Mouse (Mus musculus): ENCODE results near the gene Tst. TPM values are rescaled to one million over a fixed set of nuclear protein-coding genes. Genes with fewer than 3 reads are reported as not detected.

The Tst gene
- polyA plus RNA-seq, 1 experiment from 2014 or later: 6.3 TPM

DNA sequence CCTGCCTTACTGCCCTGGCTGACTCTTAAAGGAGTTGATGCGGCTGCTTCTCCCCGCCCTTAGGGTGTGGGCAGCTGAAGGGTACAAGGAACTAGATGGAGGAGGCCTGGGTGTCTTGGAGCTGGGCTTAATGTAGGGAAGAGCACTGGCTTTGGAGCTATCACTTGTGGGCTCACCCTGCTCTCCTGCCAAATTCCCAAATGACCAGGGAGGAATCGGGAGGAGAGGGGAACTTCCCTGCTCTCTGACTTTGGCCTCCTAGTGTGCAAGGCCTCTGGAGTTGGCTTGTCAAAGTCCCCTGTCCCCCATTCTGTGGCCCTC is 23.4 kb upstream of the Tst start:
- ATAC-seq (ENCODE audit: insufficient number of reproducible peaks, insufficient read depth, low FRiP score, low TSS enrichment, low read depth): no peak
- H3K9me3 ChIP-seq: no peaks in the 10 kb centered on the region
- H3K4me3 ChIP-seq (replicated peaks): peak overlapping the region; percentile 65
- peak overlapping the region; percentile 85 for H3K4me2 ChIP-seq
- H3K4me1 ChIP-seq (replicated peaks): peaks cover 20% of the 10 kb centered on the region
- H3K27ac ChIP-seq: peak overlapping the region; percentile 50
- peak overlapping the region; percentile 76 for H3K9ac ChIP-seq (replicated peaks)
- WGBS: 3% methylated on average over 3 of the region's 3 CpGs
- peaks cover 25% of the 10 kb centered on the region for H3K27me3 ChIP-seq
- H3K36me3 ChIP-seq: peaks cover 39% of the 10 kb centered on the region

GRCm38 (mm10) chr15:78428391-78429138 is 22.9 kb upstream of the Tst start, which contains the start of gene Kctd17:
TSS of gene Kctd17 (plus strand) at chr15:78428564.
- Histone ChIP-seq H3K27me3 (peaks cover 27% of the 10 kb centered on the region), H3K27ac (peak within 1 kb of the TSS; percentile 50), H3K4me1 (replicated peaks) (peaks cover 20% of the 10 kb centered on the region), H3K9me3 (no peaks in the 10 kb centered on the region), H3K4me3 (replicated peaks) (peak within 1 kb of the TSS; percentile 65), H3K9ac (replicated peaks) (peak within 1 kb of the TSS; percentile 76), H3K4me2 (peak within 1 kb of the TSS; percentile 85), H3K36me3 (peaks cover 33% of the 10 kb centered on the region)
- ATAC-seq (ENCODE audit: insufficient number of reproducible peaks, insufficient read depth, low FRiP score, low TSS enrichment, low read depth): peak; percentile 82
- WGBS: under 1% methylated on average over 52 of the region's 52 CpGs

- Histone ChIP-seq H3K9me3 (no peaks in the 10 kb centered on the region), H3K4me1 (replicated peaks) (peaks cover 13% of the 10 kb centered on the region), H3K9ac (replicated peaks) (no peak overlapping the region)
Measured at GRCm38 (mm10) chr15:78425230-78425629, 19.5 kb upstream of the Tst start.

GRCm38 (mm10) chr15:78424507-78424906 is 18.8 kb upstream of the Tst start:
- no peaks in the 10 kb centered on the region for H3K9me3 ChIP-seq
- H3K4me1 ChIP-seq (replicated peaks): peaks cover 6% of the 10 kb centered on the region
- H3K27me3 ChIP-seq: peaks cover 28% of the 10 kb centered on the region
- no peak overlapping the region for H3K27ac ChIP-seq
- no peak for ATAC-seq (ENCODE audit: insufficient number of reproducible peaks, insufficient read depth, low FRiP score, low TSS enrichment, low read depth)
- no peak overlapping the region for H3K4me3 ChIP-seq (replicated peaks)
- no peaks in the 10 kb centered on the region for H3K36me3 ChIP-seq
- H3K9ac ChIP-seq (replicated peaks): no peak overlapping the region
- H3K4me2 ChIP-seq: no peak overlapping the region
- 23% methylated on average over 11 of the region's 11 CpGs for WGBS

More at GRCm38 (mm10) chr15:78425230-78425629, 19.5 kb upstream of the Tst start:
- no peak for ATAC-seq (ENCODE audit: insufficient number of reproducible peaks, insufficient read depth, low FRiP score, low TSS enrichment, low read depth)
- no peak overlapping the region for H3K4me3 ChIP-seq (replicated peaks)
- no peak overlapping the region for H3K4me2 ChIP-seq
- peaks cover 2% of the 10 kb centered on the region; the same call in 1 of the 2 replicates for H3K36me3 ChIP-seq
- H3K27me3 ChIP-seq: peaks cover 27% of the 10 kb centered on the region
- WGBS: 61% methylated on average over 4 of the region's 4 CpGs
- H3K27ac ChIP-seq: no peak overlapping the region

DNA sequence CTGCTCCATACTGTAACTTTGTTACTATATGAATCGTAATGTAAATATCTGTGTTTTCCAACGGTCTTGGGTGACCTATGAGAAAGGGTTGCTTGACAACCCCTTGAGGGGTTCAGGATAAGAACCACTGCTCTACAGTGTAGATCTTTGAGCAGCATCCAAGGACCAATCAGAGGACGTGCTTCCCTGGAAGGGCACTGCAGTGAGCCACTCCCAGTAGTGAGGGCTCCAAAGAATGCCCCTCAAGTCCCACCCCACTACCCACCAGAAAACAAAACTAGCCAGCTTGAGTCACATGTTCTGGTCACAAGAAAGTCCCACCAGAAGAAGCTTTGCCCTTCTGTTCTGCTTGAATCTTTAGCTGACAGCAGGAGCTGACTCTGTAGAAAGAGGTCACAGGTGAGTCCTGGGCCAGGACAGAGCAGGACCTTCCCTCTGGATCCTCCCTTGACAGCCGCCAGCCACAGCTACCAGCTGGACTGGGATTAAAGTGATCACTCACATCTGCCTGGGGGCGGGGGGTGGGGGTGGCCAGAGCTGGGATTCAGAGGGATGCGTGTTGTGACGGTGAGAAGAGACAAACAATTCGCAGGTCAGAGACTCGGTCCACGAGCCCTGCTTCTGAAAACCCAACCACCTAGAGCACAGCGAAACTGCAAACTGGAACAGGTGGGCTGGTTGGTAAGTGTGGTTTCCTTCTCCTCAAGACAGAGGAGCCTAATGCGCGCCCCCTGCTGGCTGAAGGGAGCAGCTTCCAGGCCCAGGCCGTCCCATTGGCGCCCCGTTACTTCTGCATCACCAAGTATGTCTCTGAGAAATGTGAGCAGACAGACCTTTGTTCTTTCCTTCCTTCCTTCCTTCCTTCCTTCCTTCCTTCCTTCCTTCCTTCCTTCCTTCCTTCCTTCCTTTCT is 16.6 kb upstream of the Tst start:
- WGBS: 19% methylated on average over 16 of the region's 16 CpGs
- no peak for ATAC-seq (ENCODE audit: insufficient number of reproducible peaks, insufficient read depth, low FRiP score, low TSS enrichment, low read depth)
- Histone ChIP-seq H3K36me3 (no peaks in the 10 kb centered on the region), H3K27ac (no peak overlapping the region), H3K4me3 (replicated peaks) (no peak overlapping the region), H3K9me3 (no peaks in the 10 kb centered on the region), H3K4me2 (no peak overlapping the region), H3K27me3 (peaks cover 34% of the 10 kb centered on the region), H3K4me1 (replicated peaks) (no peaks in the 10 kb centered on the region), H3K9ac (replicated peaks) (no peak overlapping the region)

DNA sequence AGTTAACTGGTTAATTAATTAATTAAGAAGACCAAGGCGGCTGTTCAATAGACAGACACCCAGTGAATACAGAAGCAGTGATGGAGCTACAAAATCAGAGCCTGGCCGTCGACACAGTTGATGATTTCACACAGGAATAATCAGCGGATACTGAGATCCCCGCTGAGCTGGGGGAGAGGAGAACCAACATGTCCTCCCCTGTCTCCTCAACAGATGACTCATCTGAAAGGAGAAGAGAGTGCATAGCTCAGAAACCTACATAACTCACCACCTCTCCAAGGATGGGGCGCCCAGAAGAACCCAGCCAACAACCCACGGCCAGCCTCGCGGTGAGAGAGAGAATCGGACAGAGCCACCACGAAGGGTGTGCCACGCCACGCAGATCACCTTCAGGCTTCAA is 14.7 kb upstream of the Tst start:
- Histone ChIP-seq H3K36me3 (no peaks in the 10 kb centered on the region), H3K4me2 (no peak overlapping the region), H3K4me1 (replicated peaks) (no peaks in the 10 kb centered on the region), H3K4me3 (replicated peaks) (no peak overlapping the region), H3K9me3 (no peaks in the 10 kb centered on the region), H3K27me3 (peaks cover 25% of the 10 kb centered on the region), H3K9ac (replicated peaks) (no peak overlapping the region), H3K27ac (no peak overlapping the region)
- ATAC-seq (ENCODE audit: insufficient number of reproducible peaks, insufficient read depth, low FRiP score, low TSS enrichment, low read depth): no peak
- WGBS: 82% methylated on average over 13 of the region's 13 CpGs

- Histone ChIP-seq H3K9me3 (no peaks in the 10 kb centered on the region), H3K4me3 (replicated peaks) (no peak overlapping the region), H3K27ac (no peak overlapping the region), H3K4me2 (no peak overlapping the region), H3K36me3 (peaks cover 6% of the 10 kb centered on the region; the same call in 1 of the 2 replicates), H3K27me3 (peaks cover 19% of the 10 kb centered on the region), H3K9ac (replicated peaks) (no peak overlapping the region), H3K4me1 (replicated peaks) (no peaks in the 10 kb centered on the region)
- ATAC-seq (ENCODE audit: insufficient number of reproducible peaks, insufficient read depth, low FRiP score, low TSS enrichment, low read depth): no peak
- 57% methylated on average over 4 of the region's 4 CpGs for WGBS
Measured at GRCm38 (mm10) chr15:78416937-78417336, 11.2 kb upstream of the Tst start.

DNA sequence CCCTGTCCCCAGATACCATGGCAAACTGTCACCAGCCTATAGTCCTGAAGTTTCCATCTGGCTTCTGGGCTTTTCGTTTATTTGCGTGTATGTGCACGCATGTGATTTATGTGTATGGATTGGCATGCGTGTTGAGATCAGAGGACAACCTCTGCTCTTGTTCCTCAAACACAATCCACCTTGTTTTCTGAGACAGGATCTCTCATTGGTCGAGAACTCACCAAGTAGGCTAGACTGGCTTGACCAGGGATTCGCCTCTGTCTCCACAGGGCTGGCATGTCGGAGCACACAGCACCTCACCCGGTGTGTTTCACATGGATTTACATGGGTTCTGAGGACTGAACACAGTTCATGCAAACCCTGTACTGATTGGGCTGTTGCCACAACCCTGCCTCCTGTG is 8.4 kb upstream of the Tst start:
- 90% methylated on average over 8 of the region's 8 CpGs for WGBS
- Histone ChIP-seq H3K27me3 (peaks cover 43% of the 10 kb centered on the region), H3K4me2 (no peak overlapping the region), H3K4me3 (replicated peaks) (no peak overlapping the region), H3K4me1 (replicated peaks) (peaks cover 10% of the 10 kb centered on the region; the same call in 1 of the 2 replicates), H3K9ac (replicated peaks) (no peak overlapping the region), H3K9me3 (no peaks in the 10 kb centered on the region), H3K36me3 (peaks cover 6% of the 10 kb centered on the region; the same call in 1 of the 2 replicates), H3K27ac (no peak overlapping the region)
- ATAC-seq (ENCODE audit: insufficient number of reproducible peaks, insufficient read depth, low FRiP score, low TSS enrichment, low read depth): no peak

DNA sequence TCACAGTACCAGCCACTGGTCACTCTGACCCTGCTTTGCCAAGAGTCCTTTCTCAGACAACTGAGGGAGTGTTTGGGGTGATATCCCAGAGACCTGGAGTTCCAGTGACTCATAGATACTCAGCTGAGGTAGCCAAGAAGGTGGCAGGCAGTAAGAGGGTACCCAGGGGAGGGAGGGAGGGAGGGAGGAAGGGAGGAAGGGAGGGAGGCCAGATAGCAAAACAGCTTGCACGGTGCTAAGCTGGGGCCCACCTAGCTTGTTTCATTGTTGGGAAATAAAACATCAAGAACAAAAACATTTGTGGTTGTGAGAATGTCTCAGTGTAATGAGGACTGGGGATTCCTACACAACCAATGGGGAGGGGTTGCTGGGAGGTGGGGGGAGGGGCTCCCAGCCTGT is 8.0 kb upstream of the Tst start:
- Histone ChIP-seq H3K9ac (replicated peaks) (no peak overlapping the region), H3K9me3 (no peaks in the 10 kb centered on the region), H3K4me2 (no peak overlapping the region), H3K4me1 (replicated peaks) (peaks cover 10% of the 10 kb centered on the region; the same call in 1 of the 2 replicates), H3K36me3 (peaks cover 6% of the 10 kb centered on the region; the same call in 1 of the 2 replicates), H3K27ac (no peak overlapping the region), H3K27me3 (peaks cover 43% of the 10 kb centered on the region), H3K4me3 (replicated peaks) (no peak overlapping the region)
- ATAC-seq (ENCODE audit: insufficient number of reproducible peaks, insufficient read depth, low FRiP score, low TSS enrichment, low read depth): no peak
- WGBS: 67% methylated on average over 1 of the region's 1 CpGs

DNA sequence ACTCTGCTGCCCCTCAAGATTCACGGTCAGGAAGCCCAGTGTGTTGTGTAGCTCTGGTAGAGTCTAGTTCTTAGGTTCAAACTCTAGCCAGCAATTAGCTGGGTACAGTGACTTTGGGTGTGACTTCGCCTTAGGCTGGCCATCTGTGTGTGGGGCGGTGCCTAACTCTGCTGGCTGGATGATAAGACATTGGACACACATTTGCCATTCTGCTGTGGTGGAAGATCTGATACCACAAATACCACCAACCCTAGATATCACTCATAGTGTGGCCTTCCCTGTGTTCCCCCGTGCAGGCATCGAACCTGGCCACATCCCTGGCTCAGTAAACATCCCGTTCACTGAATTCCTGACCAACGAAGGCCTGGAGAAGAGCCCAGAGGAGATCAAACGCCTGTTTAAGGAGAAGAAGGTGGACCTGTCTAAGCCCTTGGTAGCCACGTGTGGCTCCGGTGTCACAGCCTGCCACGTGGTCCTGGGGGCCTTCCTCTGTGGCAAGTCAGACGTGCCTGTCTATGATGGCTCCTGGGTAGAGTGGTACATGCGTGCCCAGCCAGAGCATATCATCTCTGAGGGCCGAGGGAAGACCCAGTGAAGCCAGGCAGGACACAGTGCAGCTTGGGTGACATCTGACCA is 7.5 kb upstream of the Tst start:
- no peak for ATAC-seq (ENCODE audit: insufficient number of reproducible peaks, insufficient read depth, low FRiP score, low TSS enrichment, low read depth)
- H3K4me3 ChIP-seq (replicated peaks): no peak overlapping the region
- no peak overlapping the region for H3K9ac ChIP-seq (replicated peaks)
- H3K27ac ChIP-seq: no peak overlapping the region
- peaks cover 6% of the 10 kb centered on the region; the same call in 1 of the 2 replicates for H3K36me3 ChIP-seq
- peaks cover 44% of the 10 kb centered on the region for H3K27me3 ChIP-seq
- H3K4me1 ChIP-seq (replicated peaks): peaks cover 10% of the 10 kb centered on the region; the same call in 1 of the 2 replicates
- no peak overlapping the region for H3K4me2 ChIP-seq
- no peaks in the 10 kb centered on the region for H3K9me3 ChIP-seq
- 88% methylated on average over 14 of the region's 14 CpGs for WGBS

GRCm38 (mm10) chr15:78409570-78410052 is 3.9 kb upstream of the Tst start:
- peaks cover 28% of the 10 kb centered on the region for H3K4me1 ChIP-seq (replicated peaks)
- WGBS: 9% methylated on average over 12 of the region's 12 CpGs
- peak overlapping the region; percentile 32 for H3K4me3 ChIP-seq (replicated peaks)
- H3K9me3 ChIP-seq: no peaks in the 10 kb centered on the region
- no peak for ATAC-seq (ENCODE audit: insufficient number of reproducible peaks, insufficient read depth, low FRiP score, low TSS enrichment, low read depth)
- peak overlapping the region; percentile 42; the same call in 1 of the 2 replicates for H3K9ac ChIP-seq (replicated peaks)
- peaks cover 51% of the 10 kb centered on the region for H3K27me3 ChIP-seq
- H3K27ac ChIP-seq: no peak overlapping the region
- peaks cover 6% of the 10 kb centered on the region; the same call in 1 of the 2 replicates for H3K36me3 ChIP-seq
- H3K4me2 ChIP-seq: peak overlapping the region; percentile 54
